Mouse (Mus musculus) hindbrain, embryonic 11.5 days (tissue): Measurements from ENCODE around the gene Adtrp. TPM values are rescaled to one million over a fixed set of nuclear protein-coding genes. Genes with fewer than 3 reads are reported as not detected.

ENCODE experiments used
- ATAC-seq: fragments of 200-750 bp; cut with Nextera tagmentation; 2 replicates; pipeline ENCODE4 v1.8.0; 2017; ENCODE audit warnings: mild to moderate bottlenecking, moderate TSS enrichment, moderate library complexity; ENCODE audit not compliant: low FRiP score
- DNase-seq: peaks from one replicate; pipeline ENCODE4 v3.0.0-alpha.2; 2015; ENCODE audit warnings: low spot score
- H3K27ac ChIP-seq: fragments of 300-500 bp; sonication (generic); 2 replicates; pipeline ENCODE4 v1.5.1; 2014; ENCODE audit warnings: mild to moderate bottlenecking, low read depth, low read length
- H3K27me3 ChIP-seq: fragments of 300-500 bp; sonication (generic); 2 replicates; pipeline ENCODE4 v1.6.1; 2014; ENCODE audit warnings: mild to moderate bottlenecking, low read length, moderate library complexity, mixed read lengths; ENCODE audit not compliant: control insufficient read depth, insufficient read depth
- H3K36me3 ChIP-seq: fragments of 300-500 bp; sonication (generic); 2 replicates; pipeline ENCODE4 v1.6.1; 2014; ENCODE audit warnings: mild to moderate bottlenecking, low read length, moderate library complexity, mixed read lengths; ENCODE audit not compliant: control insufficient read depth, insufficient read depth
- H3K4me1 ChIP-seq: fragments of 300-500 bp; sonication (generic); replicated peaks from 2 replicates; pipeline ENCODE4 v1.6.1; 2014; ENCODE audit warnings: low read length, mixed read lengths; ENCODE audit not compliant: control insufficient read depth, insufficient read depth
- H3K4me2 ChIP-seq: fragments of 300-500 bp; sonication (generic); replicated peaks from 2 replicates; pipeline ENCODE4 v1.6.1; 2014; ENCODE audit warnings: mild to moderate bottlenecking, low read depth, low read length
- H3K4me3 ChIP-seq: fragments of 300-500 bp; sonication (generic); 2 replicates; pipeline ENCODE4 v1.5.1; 2014; ENCODE audit warnings: low read depth, low read length
- H3K9ac ChIP-seq: fragments of 300-500 bp; sonication (generic); 2 replicates; pipeline ENCODE4 v1.6.1; 2014; ENCODE audit warnings: low read depth, low read length
- H3K9me3 ChIP-seq: fragments of 300-500 bp; sonication (generic); 2 replicates; pipeline ENCODE4 v1.6.1; 2016; ENCODE audit warnings: low read length; ENCODE audit not compliant: control insufficient read depth
- WGBS: fragments of 180-500 bp; shearing (Covaris S2); extraction: QIAGEN DNeasy Blood & Tissue Kit; methylation state at CpG from one replicate; pipeline ENCODE4 v1.1.7; 2014; 5-methylcytosine and 5-hydroxymethylcytosine counted together
- polyA plus RNA-seq: library from polyadenylated mRNA; unstranded; fragments of >200 nt; fragmentation: Nextera tagmentation; extraction: Ambion mirVana; gene quantifications from 2 replicates; pipeline ENCODE4 v1.2.1, GENCODE M21; 2014

Adtrp gene
- polyA plus RNA-seq, 1 experiment from 2014 or later = not detected

DNA sequence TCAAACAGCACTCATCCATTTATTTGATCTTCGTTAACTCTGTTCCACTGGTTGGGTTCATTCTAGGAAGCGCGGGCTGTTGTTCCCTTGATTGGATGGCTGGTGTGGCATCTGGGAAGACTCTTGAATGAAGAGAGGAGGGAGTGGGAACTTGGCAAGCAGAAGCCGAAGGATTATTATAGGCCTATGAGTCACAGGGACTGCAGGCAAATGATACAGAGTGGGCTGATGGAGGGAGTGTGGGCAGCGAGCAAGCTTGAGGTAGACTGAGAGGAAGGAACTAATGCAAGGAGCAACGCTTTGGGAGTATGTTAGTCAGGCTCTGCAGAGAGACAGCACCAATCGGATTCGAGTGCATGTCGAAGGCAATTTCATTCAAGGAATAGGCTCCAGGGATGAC, 98.6 kb downstream of the Adtrp start:
- DNase-seq (no peak), ATAC-seq (no peak)
- Histone ChIP-seq H3K4me3 (no peak overlapping the region), H3K4me1 (no peaks in the 10 kb centered on the region), H3K36me3 (no peaks in the 10 kb centered on the region), H3K9ac (no peak overlapping the region), H3K27ac (no peak overlapping the region), H3K4me2 (no peak overlapping the region), H3K9me3 (no peaks in the 10 kb centered on the region), H3K27me3 (no peaks in the 10 kb centered on the region)
- 86% methylated on average over 9 of the region's 9 CpGs for WGBS

DNA sequence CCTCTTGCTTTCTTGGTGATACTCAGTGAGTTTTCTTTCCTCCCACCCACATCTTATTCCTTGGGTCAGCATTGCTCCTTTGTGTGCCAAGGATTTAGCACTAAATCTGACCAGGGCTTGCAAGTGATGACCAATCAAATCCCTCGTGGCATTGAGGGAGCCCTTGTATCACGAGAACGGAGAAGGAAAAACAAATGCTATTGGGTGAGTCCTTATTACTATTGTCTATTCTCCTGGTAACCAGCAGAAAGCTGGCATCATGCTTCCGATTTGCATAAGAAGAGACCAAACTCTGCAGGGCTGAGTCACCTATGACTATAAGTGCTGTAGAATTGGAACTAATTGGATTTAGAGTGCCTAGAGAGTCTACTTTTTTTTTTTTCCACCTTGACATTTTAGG, 99.8 kb downstream of the Adtrp start:
- 88% methylated on average over 4 of the region's 4 CpGs for WGBS
- Histone ChIP-seq H3K27ac (no peak overlapping the region), H3K4me2 (no peak overlapping the region), H3K4me1 (no peaks in the 10 kb centered on the region), H3K27me3 (no peaks in the 10 kb centered on the region), H3K9me3 (no peaks in the 10 kb centered on the region), H3K36me3 (no peaks in the 10 kb centered on the region), H3K4me3 (no peak overlapping the region), H3K9ac (no peak overlapping the region)
- no peak for DNase-seq
- no peak for ATAC-seq

- 65% methylated on average over 8 of the region's 8 CpGs for WGBS
- ATAC-seq (no peak), DNase-seq (peak; percentile 73)
- Histone ChIP-seq H3K4me3 (no peak overlapping the region), H3K27me3 (no peaks in the 10 kb centered on the region), H3K9me3 (no peaks in the 10 kb centered on the region), H3K9ac (no peak overlapping the region), H3K4me2 (no peak overlapping the region), H3K27ac (no peak overlapping the region), H3K4me1 (no peaks in the 10 kb centered on the region), H3K36me3 (no peaks in the 10 kb centered on the region)
These were observed 100.4 kb downstream of the Adtrp start for GRCm38 (mm10) chr13:41746971-41747615.

DNA sequence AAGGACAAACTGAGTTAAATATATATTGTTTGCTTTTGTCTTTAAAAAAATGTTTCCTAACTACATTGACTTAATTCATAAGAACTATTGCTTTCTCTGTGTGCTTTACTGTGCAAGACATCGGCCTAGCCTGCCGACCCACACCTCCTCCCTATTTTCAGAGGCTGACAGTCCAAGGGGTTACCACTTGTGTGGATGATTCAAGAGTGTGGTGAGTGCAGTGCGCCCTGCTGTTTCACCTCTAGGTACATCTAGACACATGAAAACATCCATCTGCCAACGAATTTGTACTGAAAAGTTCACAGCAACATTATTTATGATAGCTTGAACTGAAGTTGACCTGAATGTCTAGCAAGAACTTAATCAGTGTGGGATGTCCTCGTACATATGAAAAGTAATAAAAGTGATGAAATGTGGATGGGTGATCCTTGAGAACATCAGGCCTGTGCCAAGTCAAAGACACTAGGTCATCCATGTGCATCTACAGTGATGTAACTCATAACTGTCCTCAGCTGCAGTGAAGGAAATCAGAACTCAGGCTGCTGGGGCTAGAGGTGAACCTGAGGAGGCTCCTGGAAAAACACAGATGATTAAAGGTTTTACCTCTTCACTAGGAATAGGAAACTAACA, 106.9 kb downstream of the Adtrp start:
- Histone ChIP-seq H3K4me1 (no peaks in the 10 kb centered on the region), H3K27ac (no peak overlapping the region), H3K9ac (no peak overlapping the region), H3K4me3 (no peak overlapping the region), H3K36me3 (no peaks in the 10 kb centered on the region), H3K4me2 (no peak overlapping the region), H3K27me3 (no peaks in the 10 kb centered on the region), H3K9me3 (no peaks in the 10 kb centered on the region)
- DNase-seq (no peak), ATAC-seq (no peak)
- WGBS = 86% methylated on average over 5 of the region's 5 CpGs

GRCm38 (mm10) chr13:41737628-41738309, 109.7 kb downstream of the Adtrp start:
- 63% methylated on average over 10 of the region's 10 CpGs for WGBS
- Histone ChIP-seq H3K4me3 (no peak overlapping the region), H3K27ac (no peak overlapping the region), H3K4me2 (no peak overlapping the region), H3K9ac (no peak overlapping the region), H3K4me1 (no peaks in the 10 kb centered on the region), H3K9me3 (no peaks in the 10 kb centered on the region), H3K36me3 (no peaks in the 10 kb centered on the region), H3K27me3 (no peaks in the 10 kb centered on the region)
- DNase-seq = no peak
- ATAC-seq = no peak

GRCm38 (mm10) chr13:41729660-41730059, 117.8 kb downstream of the Adtrp start:
- Histone ChIP-seq H3K4me2 (no peak overlapping the region), H3K9me3 (no peaks in the 10 kb centered on the region), H3K4me1 (no peaks in the 10 kb centered on the region), H3K4me3 (no peak overlapping the region), H3K27me3 (no peaks in the 10 kb centered on the region), H3K36me3 (no peaks in the 10 kb centered on the region), H3K9ac (no peak overlapping the region), H3K27ac (no peak overlapping the region)
- ATAC-seq = no peak
- WGBS = 95% methylated on average over 8 of the region's 8 CpGs
- no peak for DNase-seq

DNA sequence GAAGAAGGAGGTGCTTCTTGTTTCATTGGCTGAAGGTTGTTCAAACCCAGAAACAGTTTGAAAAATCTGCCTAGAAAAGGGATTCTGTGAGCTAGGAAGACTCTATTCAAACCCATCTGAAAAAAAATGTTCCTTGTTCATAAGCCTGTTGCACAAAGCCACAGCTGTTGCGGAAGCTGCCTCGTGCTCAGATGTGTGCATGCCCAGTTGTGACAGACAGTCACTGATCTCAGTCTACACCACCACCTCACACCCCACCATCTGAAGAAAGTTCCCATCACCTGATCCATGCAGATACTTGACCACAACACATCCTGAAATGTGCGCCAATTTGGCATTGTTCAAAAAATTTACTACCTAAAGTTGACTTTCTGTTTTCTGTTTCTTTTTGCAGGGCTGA, 119.7 kb downstream of the Adtrp start:
- no peak overlapping the region for H3K9ac ChIP-seq
- 98% methylated on average over 3 of the region's 3 CpGs for WGBS

DNA sequence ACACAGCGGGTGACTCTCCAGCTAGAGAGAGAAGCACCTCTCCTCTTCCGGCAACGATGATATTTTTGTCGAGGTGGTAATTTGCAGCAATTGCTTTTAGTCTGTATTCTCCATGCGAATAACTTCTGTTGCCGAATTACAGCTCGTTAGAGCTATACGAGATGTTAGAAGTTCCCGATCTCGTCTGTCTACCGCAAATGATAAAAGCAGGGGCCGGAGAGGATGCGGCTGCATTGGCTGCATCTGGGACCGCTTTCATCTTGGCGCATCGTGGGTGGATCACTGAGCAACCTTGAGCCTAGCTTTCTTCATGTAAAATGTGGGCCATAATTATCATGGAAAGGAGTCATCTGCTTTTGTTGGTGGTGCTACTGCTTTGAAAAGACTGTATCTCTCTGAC, 128.2 kb downstream of the Adtrp start:
- H3K9ac ChIP-seq = no peak overlapping the region
- no peaks in the 10 kb centered on the region for H3K9me3 ChIP-seq
- no peak overlapping the region for H3K4me2 ChIP-seq
- WGBS = 93% methylated on average over 16 of the region's 16 CpGs
- no peaks in the 10 kb centered on the region for H3K36me3 ChIP-seq
- H3K27ac ChIP-seq = no peak overlapping the region
- H3K27me3 ChIP-seq = no peaks in the 10 kb centered on the region
- H3K4me1 ChIP-seq = no peaks in the 10 kb centered on the region
- H3K4me3 ChIP-seq = no peak overlapping the region
- DNase-seq (no peak), ATAC-seq (no peak)

More for the DNA sequence above, 119.7 kb downstream of the Adtrp start:
- no peaks in the 10 kb centered on the region for H3K4me1 ChIP-seq
- DNase-seq = no peak
- no peak overlapping the region for H3K4me3 ChIP-seq
- no peak overlapping the region for H3K4me2 ChIP-seq
- H3K36me3 ChIP-seq = no peaks in the 10 kb centered on the region
- no peaks in the 10 kb centered on the region for H3K9me3 ChIP-seq
- no peak for ATAC-seq
- no peaks in the 10 kb centered on the region for H3K27me3 ChIP-seq
- no peak overlapping the region for H3K27ac ChIP-seq

DNA sequence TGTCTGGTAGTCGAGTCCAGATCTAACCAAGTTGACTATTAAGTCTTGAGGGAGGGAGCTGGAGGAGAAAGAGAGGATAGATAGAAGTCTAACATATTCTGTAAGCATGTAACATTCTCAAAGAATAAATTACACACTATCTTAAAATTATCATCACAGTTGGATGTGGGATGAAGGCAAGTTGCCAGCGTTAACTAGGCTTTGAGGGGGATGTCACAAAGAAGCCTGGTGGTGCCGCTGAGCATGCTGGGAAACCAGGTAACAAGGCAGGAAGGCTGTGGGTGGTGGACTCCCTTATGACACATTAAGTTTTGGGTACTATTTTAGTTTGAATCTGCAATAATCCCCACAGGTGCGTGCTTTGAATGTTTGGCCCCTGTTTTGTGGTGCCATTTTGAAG, 129.4 kb downstream of the Adtrp start:
- Histone ChIP-seq H3K4me3 (no peak overlapping the region), H3K4me1 (no peaks in the 10 kb centered on the region), H3K9me3 (no peaks in the 10 kb centered on the region), H3K27ac (no peak overlapping the region), H3K27me3 (no peaks in the 10 kb centered on the region), H3K9ac (no peak overlapping the region), H3K4me2 (no peak overlapping the region), H3K36me3 (no peaks in the 10 kb centered on the region)
- no peak for DNase-seq
- ATAC-seq = no peak
- WGBS = 92% methylated on average over 4 of the region's 4 CpGs
